Mouse (Mus musculus) T-helper 1 cell (primary cell): Measurements from ENCODE around the gene Rpl3.
"Not testable (repeated sequence)": the region's sequence is repeated elsewhere in the genome, so short reads cannot be mapped to it uniquely, and the experiment has no call there.

Experiments
- in situ Hi-C: fragments of 300-600 bp; cut with MboI, MseI; formaldehyde crosslinking; loops from one replicate; pipeline ENCODE4 v1.15.1; 2025; ENCODE audit warnings: high pct_unique_total_duplicates

The Rpl3 gene

GRCm38 (mm10) chr15:80091121-80091955, at the start of gene Rpl3, which contains the start of gene Syngr1:
TSS of gene Rpl3 (minus strand) at chr15:80091868.
TSS of gene Syngr1 (plus strand) at chr15:80091334.
- in situ Hi-C loops, result loop anchor here (10.0 kb wide), 1 partner anchor 463 kb away; no protein-coding TSS in a partner anchor

GRCm38 (mm10) chr15:80140878-80141277, 49.2 kb upstream of the Rpl3 start:
- in situ Hi-C loops, result no loop called here

GRCm38 (mm10) chr15:80140302-80140701, 48.6 kb upstream of the Rpl3 start:
- in situ Hi-C loops, result no loop called here

- in situ Hi-C loops, result no loop called here
Measured at GRCm38 (mm10) chr15:80137945-80138791, 46.5 kb upstream of the Rpl3 start.

- in situ Hi-C loops, result no loop called here
Measured at GRCm38 (mm10) chr15:80136645-80137044, 45.0 kb upstream of the Rpl3 start.

GRCm38 (mm10) chr15:80135499-80135898, 43.8 kb upstream of the Rpl3 start:
- in situ Hi-C loops, result no loop called here

- in situ Hi-C loops, result loop anchor here (5.0 kb wide), 1 partner anchor 83 kb away; no protein-coding TSS in a partner anchor
Measured at GRCm38 (mm10) chr15:80134450-80134847, 42.8 kb upstream of the Rpl3 start.

- in situ Hi-C loops, result loop anchor here (5.0 kb wide), 1 partner anchor 83 kb away; no protein-coding TSS in a partner anchor
Measured at GRCm38 (mm10) chr15:80133682-80134449, 42.2 kb upstream of the Rpl3 start.

- in situ Hi-C loops, result loop anchor here (5.0 kb wide), 1 partner anchor 84 kb away; no protein-coding TSS in a partner anchor
Measured at GRCm38 (mm10) chr15:80132993-80133586, 41.4 kb upstream of the Rpl3 start, which contains the start of gene Tab1. TSS of gene Tab1 (plus strand) at chr15:80133127.

- in situ Hi-C loops, result loop anchor here (5.0 kb wide), 1 partner anchor 85 kb away; no protein-coding TSS in a partner anchor
Measured at GRCm38 (mm10) chr15:80132452-80132851, 40.8 kb upstream of the Rpl3 start.

GRCm38 (mm10) chr15:80131421-80131820, 39.8 kb upstream of the Rpl3 start:
- in situ Hi-C loops, result loop anchor here (5.0 kb wide), 1 partner anchor 86 kb away; no protein-coding TSS in a partner anchor

- in situ Hi-C loops, result loop anchor here (5.0 kb wide), 1 partner anchor 87 kb away; no protein-coding TSS in a partner anchor
Measured at GRCm38 (mm10) chr15:80130689-80131088, 39.0 kb upstream of the Rpl3 start.

GRCm38 (mm10) chr15:80129982-80130381, 38.3 kb upstream of the Rpl3 start:
- in situ Hi-C loops, result loop anchor here (5.0 kb wide), 1 partner anchor 87 kb away; no protein-coding TSS in a partner anchor

- in situ Hi-C loops, result no loop called here
Measured at GRCm38 (mm10) chr15:80127191-80127590, 35.5 kb upstream of the Rpl3 start.

GRCm38 (mm10) chr15:80124651-80125050, 33.0 kb upstream of the Rpl3 start:
- in situ Hi-C loops, result no loop called here

GRCm38 (mm10) chr15:80122431-80122830, 30.8 kb upstream of the Rpl3 start:
- in situ Hi-C loops, result not testable (repeated sequence)

GRCm38 (mm10) chr15:80121721-80122325, 30.2 kb upstream of the Rpl3 start:
- in situ Hi-C loops, result no loop called here

GRCm38 (mm10) chr15:80119076-80119475, 27.4 kb upstream of the Rpl3 start:
- in situ Hi-C loops, result no loop called here

- in situ Hi-C loops, result no loop called here
Measured at GRCm38 (mm10) chr15:80117154-80117553, 25.5 kb upstream of the Rpl3 start.
